Mouse (Mus musculus): Measurements from ENCODE around the gene Dnmt3l. TPM values are rescaled to one million over a fixed set of nuclear protein-coding genes. Genes with fewer than 3 reads are reported as not detected.

The Dnmt3l gene
- total RNA-seq, 2 experiments from 2014 or later: not detected

DNA sequence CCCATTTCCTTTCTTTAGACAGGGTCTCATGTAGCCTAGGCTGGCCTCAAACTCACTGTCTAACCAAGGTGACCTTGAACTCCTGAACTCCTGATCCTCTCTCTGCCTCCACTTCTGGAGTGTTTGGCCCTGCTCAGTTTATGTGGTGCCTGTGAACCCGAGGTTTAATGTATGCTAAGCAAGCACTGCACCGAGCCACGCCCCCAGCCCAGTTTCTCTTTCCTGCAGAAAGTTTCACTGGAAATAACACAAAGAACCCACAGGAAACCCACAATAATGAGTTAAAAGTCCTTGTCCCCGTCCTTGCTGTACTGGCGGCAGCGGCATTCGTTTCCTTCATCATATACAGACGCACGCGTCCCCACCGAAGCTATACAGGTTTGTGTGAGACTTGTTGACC is 33.2 kb downstream of the Dnmt3l start:
- DNase-seq (ENCODE audit: low spot score in 2 of 2): no peak
- no peak for TF ChIP-seq CTCF (conservative IDR thresholded peaks at IDR 0.05)
- H3K27ac ChIP-seq: no peak overlapping the region
- no peak overlapping the region for H3K4me3 ChIP-seq

DNA sequence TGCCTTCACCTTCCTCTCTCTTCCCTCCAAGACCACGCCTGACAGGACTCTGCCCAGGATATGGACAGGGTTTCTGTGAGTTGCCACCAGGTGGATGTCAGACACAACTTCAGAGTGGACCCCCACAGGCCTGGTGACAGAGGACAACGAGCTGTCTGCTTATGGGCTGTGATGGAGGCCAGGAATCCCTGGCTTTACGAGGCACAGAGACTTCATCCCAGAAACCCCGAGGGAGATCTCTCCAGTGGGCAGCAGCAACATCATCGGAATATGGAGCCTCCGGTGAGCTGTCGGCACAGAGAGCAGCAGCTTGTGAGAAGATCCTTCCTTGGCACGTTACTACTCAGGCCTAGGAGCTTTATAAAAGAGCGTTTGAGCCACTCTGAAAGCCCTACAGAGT is 36.1 kb downstream of the Dnmt3l start:
- Histone ChIP-seq H3K27ac (peak overlapping the region; percentile 48; the same call in 1 of the 2 replicates), H3K4me3 (no peak overlapping the region)
- no peak for DNase-seq (ENCODE audit: low spot score in 2 of 2)
- TF ChIP-seq CTCF (conservative IDR thresholded peaks at IDR 0.05): no peak

DNA sequence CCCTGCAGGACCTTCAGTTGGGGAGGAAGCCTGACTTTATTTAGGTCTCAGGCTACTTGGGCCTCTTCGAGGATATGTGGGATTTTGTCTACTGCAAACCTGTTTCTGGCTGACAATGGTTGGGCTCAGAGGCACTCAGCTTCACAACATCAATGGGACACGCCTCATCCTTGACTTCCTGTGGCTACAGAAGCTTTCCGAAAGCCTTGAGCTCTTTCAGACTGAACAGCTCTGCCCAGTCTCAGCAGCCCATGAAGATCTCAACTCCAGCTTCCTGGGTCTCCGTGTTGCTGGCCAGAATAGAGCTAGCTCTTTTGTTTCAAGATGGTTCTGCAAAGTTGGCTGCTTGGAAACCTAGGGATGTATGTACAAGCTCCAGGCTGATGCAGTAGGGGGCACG is 36.5 kb downstream of the Dnmt3l start:
- no peak for DNase-seq (ENCODE audit: low spot score in 2 of 2)
- TF ChIP-seq CTCF (conservative IDR thresholded peaks at IDR 0.05): no peak
- Histone ChIP-seq H3K27ac (peak overlapping the region; percentile 48; the same call in 1 of the 2 replicates), H3K4me3 (no peak overlapping the region)

DNA sequence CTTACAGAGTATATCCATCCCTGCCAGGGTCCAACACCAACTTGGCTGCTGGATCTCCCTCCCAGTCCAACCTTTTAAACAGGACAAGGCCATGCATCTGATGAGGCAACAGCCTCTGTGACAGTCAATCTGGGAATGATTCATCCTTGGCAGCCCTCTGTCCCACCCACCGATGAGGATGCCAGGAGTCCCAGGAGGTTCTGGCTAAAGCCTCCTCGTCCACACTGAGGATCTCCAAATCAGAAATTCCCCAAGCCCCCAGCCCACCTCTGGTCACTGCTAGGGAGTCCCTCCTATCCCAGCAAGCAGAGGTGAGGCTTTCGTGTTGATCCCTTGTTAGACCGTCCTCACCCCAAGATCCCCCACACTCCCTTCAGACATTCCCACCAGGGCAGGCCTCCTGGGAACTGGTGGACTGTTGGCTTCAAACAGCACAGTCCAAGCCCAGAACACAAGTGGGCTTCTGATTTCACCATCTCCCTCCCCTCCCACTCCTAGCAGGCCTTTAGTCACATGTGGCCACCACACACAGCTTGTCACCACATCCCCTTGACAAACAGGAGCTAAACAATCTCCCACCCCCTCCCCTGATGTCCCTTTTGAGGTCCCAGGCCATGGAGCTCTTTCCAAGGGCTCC is 38.3 kb downstream of the Dnmt3l start:
- Histone ChIP-seq H3K27ac (no peak overlapping the region), H3K4me3 (no peak overlapping the region)
- no peak for TF ChIP-seq CTCF (conservative IDR thresholded peaks at IDR 0.05)
- DNase-seq (ENCODE audit: low spot score in 2 of 2): no peak

DNA sequence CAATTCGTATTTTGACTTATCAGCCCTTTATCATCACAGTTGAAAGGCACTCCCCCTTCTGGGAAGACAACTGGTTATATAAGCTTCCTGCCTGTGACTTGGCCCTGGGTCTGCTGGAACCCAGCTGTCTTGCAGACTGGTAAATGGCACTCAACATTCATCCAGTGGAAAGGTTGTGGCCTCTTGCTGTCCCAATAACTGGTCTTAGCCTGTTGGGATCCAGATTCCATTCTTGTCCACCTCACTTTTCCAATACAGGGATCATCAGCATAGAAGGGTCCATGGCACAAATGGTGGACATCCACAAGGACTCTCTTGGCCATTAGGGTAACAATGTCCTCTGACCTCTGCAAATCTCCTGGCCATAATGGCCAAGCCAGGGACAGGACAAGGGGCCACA is 42.3 kb downstream of the Dnmt3l start:
- no peak for DNase-seq (ENCODE audit: low spot score in 2 of 2)
- H3K4me3 ChIP-seq: no peak overlapping the region
- no peak overlapping the region for H3K27ac ChIP-seq
- no peak for TF ChIP-seq CTCF (conservative IDR thresholded peaks at IDR 0.05)

DNA sequence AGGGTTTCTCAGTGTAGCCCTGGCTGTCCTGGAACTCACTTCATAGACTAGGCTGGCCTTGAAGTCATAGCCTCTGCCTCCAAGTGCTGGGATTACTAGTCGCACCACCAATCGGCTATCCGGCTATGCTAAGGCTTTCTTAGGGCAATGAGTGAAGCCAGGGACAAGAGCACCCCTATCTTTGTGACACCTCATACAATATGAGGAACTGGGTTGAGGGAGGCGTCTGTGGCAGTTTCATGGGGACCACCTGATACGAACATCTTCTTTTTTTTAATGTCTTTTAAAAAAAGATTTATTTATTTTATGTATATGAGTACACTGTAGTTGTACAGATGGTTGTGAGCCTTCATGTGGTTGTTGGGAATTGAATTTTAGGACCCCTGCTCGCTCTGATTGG is 44.0 kb downstream of the Dnmt3l start:
- DNase-seq (ENCODE audit: low spot score in 2 of 2): no peak
- TF ChIP-seq CTCF (conservative IDR thresholded peaks at IDR 0.05): no peak
- no peak overlapping the region for H3K27ac ChIP-seq
- H3K4me3 ChIP-seq: no peak overlapping the region

DNA sequence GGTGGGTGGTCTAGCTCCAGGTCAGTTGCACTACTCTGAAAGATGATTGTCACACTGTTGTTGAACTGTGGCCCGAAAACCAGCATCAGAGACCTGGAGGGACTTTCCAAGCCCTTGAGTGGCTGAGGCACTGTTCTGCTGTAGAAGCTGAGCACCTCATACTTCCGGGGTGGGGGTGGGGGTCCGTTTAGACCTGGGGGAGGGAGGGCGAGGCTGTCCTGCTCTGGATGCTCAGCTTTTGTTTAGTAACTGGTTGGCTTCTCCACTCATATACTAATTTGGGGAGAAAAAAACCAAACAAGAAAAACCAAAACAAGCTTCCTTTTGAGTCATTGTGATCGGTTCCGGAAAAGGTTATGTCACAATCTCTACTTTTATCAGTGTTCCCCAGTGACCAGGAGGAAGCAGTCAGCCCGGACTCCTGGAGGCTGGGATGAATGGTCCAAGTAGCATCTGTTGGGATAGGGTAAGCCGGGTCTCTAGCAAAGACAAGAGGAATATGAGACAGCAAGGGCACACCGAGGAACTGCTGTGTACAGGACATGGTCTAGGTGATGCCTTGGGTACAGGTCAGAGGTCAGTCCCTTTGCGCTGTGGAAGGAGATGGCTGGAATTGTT is 44.8 kb downstream of the Dnmt3l start:
- TF ChIP-seq CTCF (conservative IDR thresholded peaks at IDR 0.05): no peak
- Histone ChIP-seq H3K4me3 (no peak overlapping the region), H3K27ac (peak overlapping the region; percentile 28; the same call in 1 of the 2 replicates)
- DNase-seq (ENCODE audit: low spot score in 2 of 2): no peak

DNA sequence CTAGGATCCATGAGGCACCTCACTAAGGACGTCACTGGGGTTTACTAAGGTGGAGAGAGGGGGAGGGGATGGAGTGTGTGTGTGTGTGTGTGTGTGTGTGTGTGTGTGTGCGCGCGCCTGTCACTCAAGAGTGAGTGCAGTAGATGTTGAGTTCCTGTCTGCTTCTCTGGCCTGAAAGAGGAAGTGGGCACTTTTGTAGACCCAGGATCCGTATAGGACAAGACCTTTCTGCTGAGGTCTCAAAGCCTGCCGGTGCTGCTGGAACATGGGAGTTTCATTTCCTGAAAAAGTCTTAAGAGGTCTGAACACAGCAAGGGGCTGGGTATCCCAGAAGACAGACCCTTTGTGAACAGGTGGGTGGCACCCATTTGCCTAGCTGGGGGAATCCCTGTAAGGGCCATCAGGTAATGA is 45.4 kb downstream of the Dnmt3l start:
- Histone ChIP-seq H3K27ac (no peak overlapping the region), H3K4me3 (no peak overlapping the region)
- DNase-seq (ENCODE audit: low spot score in 2 of 2): no peak
- TF ChIP-seq CTCF (conservative IDR thresholded peaks at IDR 0.05): no peak

DNA sequence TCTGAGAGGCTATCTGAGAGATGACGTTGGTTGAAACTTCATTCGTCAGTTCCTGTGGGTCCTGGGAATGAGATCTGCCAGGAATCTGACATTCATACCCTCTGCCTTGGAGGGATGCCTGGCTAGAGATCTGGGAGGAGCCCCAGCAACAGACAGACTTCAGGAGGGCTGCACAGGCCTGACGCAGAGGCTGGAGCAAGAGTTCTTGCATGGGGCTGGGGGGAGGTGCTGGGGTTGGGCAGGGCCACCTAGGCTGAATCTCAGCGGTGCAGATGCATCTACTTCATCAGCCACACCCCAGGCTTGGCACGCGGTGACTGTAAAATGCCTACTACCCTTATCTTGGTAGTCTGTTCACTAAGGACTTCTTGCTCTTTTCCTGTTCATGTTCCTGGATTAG is 48.5 kb downstream of the Dnmt3l start:
- TF ChIP-seq CTCF (conservative IDR thresholded peaks at IDR 0.05): no peak
- DNase-seq (ENCODE audit: low spot score in 2 of 2): no peak
- Histone ChIP-seq H3K4me3 (no peak overlapping the region), H3K27ac (no peak overlapping the region)

DNA sequence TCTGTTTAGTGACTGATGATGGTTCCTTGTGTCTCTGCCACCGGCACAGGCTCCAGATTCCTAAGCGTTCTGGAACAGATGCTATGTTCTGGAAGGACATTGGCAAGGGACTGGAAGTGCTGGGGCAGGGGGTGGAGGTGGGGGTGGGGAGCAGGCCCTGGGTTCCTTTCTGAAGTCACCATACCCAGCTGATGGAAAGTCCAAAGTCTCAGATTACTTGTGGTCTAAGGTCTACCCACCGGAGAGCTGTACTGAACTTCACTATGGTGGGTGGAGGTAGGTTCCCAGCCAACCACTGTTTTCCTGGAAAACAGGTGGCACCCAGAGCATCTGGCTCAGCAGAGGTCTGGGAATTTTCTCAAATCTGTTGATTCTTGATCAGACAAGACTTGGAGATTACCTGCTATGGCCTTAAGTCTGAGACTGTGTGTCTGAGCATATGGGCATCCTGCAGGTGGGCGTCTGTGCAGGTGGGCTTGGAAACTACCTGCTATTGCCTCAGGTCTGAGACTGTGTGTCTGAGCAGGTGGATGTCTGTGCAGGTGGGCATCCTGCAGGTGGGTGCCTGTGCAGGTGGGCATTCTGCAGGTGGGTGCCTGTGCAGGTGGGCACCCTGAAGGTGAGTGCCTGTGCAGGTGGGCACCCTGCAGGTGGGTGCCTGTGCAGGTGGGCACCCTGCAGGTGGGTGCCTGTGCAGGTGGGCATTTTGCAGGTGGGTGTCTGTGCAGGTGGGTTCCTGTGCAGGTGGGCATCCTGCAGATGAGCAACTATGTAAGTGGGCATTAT is 49.2 kb downstream of the Dnmt3l start:
- Histone ChIP-seq H3K4me3 (no peak overlapping the region), H3K27ac (no peak overlapping the region)
- TF ChIP-seq CTCF (conservative IDR thresholded peaks at IDR 0.05): no peak
- no peak for DNase-seq (ENCODE audit: low spot score in 2 of 2)

DNA sequence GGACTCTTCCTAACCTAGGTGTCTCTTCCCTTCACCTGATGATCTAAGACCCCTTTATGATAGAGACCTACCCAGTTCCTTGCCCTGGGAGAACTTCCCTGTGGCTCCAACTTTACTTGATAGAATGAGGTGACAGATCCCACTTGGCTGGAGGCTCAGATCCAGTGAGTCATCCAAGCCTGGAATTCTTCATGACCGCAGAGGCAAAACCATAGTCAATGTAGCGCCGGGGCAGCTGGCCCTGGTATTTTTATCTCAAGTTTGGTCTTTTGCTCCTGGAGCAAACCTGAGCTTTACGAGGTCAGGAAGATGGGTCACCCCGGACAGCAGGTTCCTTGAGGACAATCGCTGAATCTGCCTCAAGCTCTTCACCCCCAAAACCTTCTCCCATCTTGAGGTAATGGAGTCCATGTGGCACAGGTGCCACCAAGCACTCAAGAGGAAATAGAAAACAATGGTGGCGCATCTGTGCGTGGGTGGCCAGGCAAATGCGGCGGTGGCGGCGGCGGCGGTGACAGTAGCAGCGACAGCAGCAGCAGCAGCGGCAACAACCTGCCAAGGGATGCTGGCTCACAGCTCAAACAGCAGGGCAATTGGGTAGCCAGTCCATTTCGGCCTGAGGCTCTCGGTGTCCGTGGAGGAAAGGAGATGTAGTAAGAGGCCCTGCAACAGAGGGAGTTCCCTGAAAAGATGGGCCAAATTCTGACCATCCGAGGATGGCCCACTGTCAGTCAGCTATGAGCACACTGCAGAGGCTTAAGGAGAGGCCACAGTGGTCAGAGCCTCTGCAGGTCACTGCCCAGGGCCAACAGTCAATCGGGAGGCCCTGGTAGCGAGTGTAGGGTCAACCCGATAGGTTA is 50.3 kb downstream of the Dnmt3l start:
- no peak for DNase-seq (ENCODE audit: low spot score in 2 of 2)
- TF ChIP-seq CTCF (conservative IDR thresholded peaks at IDR 0.05): no peak
- no peak overlapping the region for H3K4me3 ChIP-seq
- no peak overlapping the region for H3K27ac ChIP-seq

DNA sequence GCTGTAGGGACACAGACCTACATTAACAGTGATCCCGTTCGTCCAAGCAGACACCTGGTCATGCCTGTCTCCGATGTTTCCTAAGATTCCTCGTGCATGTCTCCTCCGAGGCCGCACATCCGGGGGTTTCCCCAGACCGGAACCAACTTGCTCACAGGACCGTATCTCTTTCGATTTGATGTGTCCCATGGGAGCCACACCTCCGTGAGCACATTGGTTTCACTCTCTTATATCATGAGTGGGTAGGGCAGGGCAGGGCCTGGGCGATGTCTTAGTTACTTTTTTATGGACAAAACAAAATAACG is 50.9 kb downstream of the Dnmt3l start:
- no peak for DNase-seq (ENCODE audit: low spot score in 2 of 2)
- no peak for TF ChIP-seq CTCF (conservative IDR thresholded peaks at IDR 0.05)
- Histone ChIP-seq H3K27ac (no peak overlapping the region), H3K4me3 (no peak overlapping the region)

DNA sequence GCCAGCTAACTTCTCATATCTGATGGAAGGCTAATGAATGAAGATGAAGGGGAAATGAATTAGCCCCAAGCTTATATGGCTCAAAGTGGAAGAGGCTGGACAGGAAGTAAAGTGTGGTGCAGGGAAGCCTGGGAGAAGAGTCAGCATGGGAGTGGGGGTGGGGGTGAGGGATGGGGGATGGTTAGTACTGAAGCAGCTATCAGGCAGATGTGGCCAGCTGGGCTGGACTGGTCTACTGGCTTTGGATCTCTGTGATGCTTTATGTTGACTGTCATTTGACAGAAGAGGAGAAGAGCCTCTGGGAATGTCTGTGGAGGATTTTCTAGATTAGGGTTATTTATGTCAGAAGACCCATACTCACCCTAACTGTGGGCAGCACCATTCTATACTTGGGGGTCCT is 53.5 kb downstream of the Dnmt3l start:
- no peak for TF ChIP-seq CTCF (conservative IDR thresholded peaks at IDR 0.05)
- no peak overlapping the region for H3K27ac ChIP-seq
- DNase-seq (ENCODE audit: low spot score in 2 of 2): no peak
- no peak overlapping the region for H3K4me3 ChIP-seq

All from layer of hippocampus, adult 2 months (tissue).